Mouse (Mus musculus): Measurements from ENCODE around the gene Ppih. TPM values are rescaled to one million over a fixed set of nuclear protein-coding genes. Genes with fewer than 3 reads are reported as not detected.
"Not testable (repeated sequence)": the region's sequence is repeated elsewhere in the genome, so short reads cannot be mapped to it uniquely, and the experiment has no call there.

Ppih gene
- total and polyA plus RNA-seq, 2 experiments from 2014 or later: 41.7 to 60.0 TPM

- DNase-seq (peak; percentile 79), ATAC-seq (peak; percentile 23)
- Histone ChIP-seq H3K27ac (ENCODE audit: low read depth, low read length) (peak overlapping the region; percentile 95), H3K4me2 (ENCODE audit: low read depth) (peak overlapping the region; percentile 66), H3K4me3 (ENCODE audit: low read depth, low read length) (peak overlapping the region; percentile 90), H3K9me3 (ENCODE audit: low read length) (no peaks in the 10 kb centered on the region), H3K36me3 (ENCODE audit: insufficient read depth) (no peaks in the 10 kb centered on the region; the same call in 1 of the 2 replicates), H3K4me1 (ENCODE audit: insufficient read depth) (peaks cover 20% of the 10 kb centered on the region; the same call in 1 of the 2 replicates), H3K27me3 (ENCODE audit: insufficient read depth, low read length) (no peaks in the 10 kb centered on the region), H3K9ac (peak overlapping the region; percentile 83)
- 1% methylated on average over 24 of the region's 24 CpGs for WGBS
- no peak for TF ChIP-seq CTCF (IDR thresholded peaks at IDR 0.05; ENCODE audit: low read depth)
Observed at GRCm38 (mm10) chr4:119292771-119293573, 27.4 kb downstream of the Ppih start.

- no peaks in the 10 kb centered on the region; the same call in 1 of the 2 replicates for H3K36me3 ChIP-seq (ENCODE audit: insufficient read depth)
- H3K27ac ChIP-seq (ENCODE audit: low read depth, low read length): no peak overlapping the region
- no peaks in the 10 kb centered on the region for H3K9me3 ChIP-seq (ENCODE audit: low read length)
- peaks cover 20% of the 10 kb centered on the region; the same call in 1 of the 2 replicates for H3K4me1 ChIP-seq (ENCODE audit: insufficient read depth)
- ATAC-seq (no peak), DNase-seq (no peak)
- no peaks in the 10 kb centered on the region for H3K27me3 ChIP-seq (ENCODE audit: insufficient read depth, low read length)
- WGBS: 42% methylated on average over 1 of the region's 1 CpGs
- H3K4me2 ChIP-seq (ENCODE audit: low read depth): peak overlapping the region; percentile 66
- H3K4me3 ChIP-seq (ENCODE audit: low read depth, low read length): peak overlapping the region; percentile 90
- peak overlapping the region; percentile 83; the same call in 1 of the 2 replicates for H3K9ac ChIP-seq
- no peak for TF ChIP-seq CTCF (IDR thresholded peaks at IDR 0.05; ENCODE audit: low read depth)
Observed at GRCm38 (mm10) chr4:119291921-119292320, 28.4 kb downstream of the Ppih start.

- H3K9me3 ChIP-seq (ENCODE audit: low read length): no peaks in the 10 kb centered on the region
- no peak for TF ChIP-seq CTCF (IDR thresholded peaks at IDR 0.05; ENCODE audit: low read depth)
- ATAC-seq (no peak), DNase-seq (no peak)
- 79% methylated on average over 2 of the region's 2 CpGs for WGBS
- H3K9ac ChIP-seq: no peak overlapping the region
- no peak overlapping the region for H3K4me3 ChIP-seq (ENCODE audit: low read depth, low read length)
- H3K4me1 ChIP-seq (ENCODE audit: insufficient read depth): 0 out of 2 replicates have a peak, but pooled peaks cover 3% of the 10 kb centered on the region
- H3K27me3 ChIP-seq (ENCODE audit: insufficient read depth, low read length): no peaks in the 10 kb centered on the region
- no peak overlapping the region for H3K4me2 ChIP-seq (ENCODE audit: low read depth)
- H3K27ac ChIP-seq (ENCODE audit: low read depth, low read length): no peak overlapping the region
- peaks cover 29% of the 10 kb centered on the region for H3K36me3 ChIP-seq (ENCODE audit: insufficient read depth)
Observed at GRCm38 (mm10) chr4:119285336-119285735, 35.0 kb downstream of the Ppih start.

- ATAC-seq (no peak), DNase-seq (no peak)
- TF ChIP-seq CTCF (IDR thresholded peaks at IDR 0.05; ENCODE audit: low read depth): no peak
- Histone ChIP-seq H3K4me2 (ENCODE audit: low read depth) (no peak overlapping the region), H3K36me3 (ENCODE audit: insufficient read depth) (peaks cover 34% of the 10 kb centered on the region), H3K27ac (ENCODE audit: low read depth, low read length) (no peak overlapping the region), H3K9ac (no peak overlapping the region), H3K9me3 (ENCODE audit: low read length) (no peaks in the 10 kb centered on the region), H3K4me1 (ENCODE audit: insufficient read depth) (no peaks in the 10 kb centered on the region), H3K4me3 (ENCODE audit: low read depth, low read length) (no peak overlapping the region), H3K27me3 (ENCODE audit: insufficient read depth, low read length) (no peaks in the 10 kb centered on the region)
- 87% methylated on average over 1 of the region's 1 CpGs for WGBS
Observed at GRCm38 (mm10) chr4:119284861-119285260, 35.5 kb downstream of the Ppih start.

GRCm38 (mm10) chr4:119278784-119279183, 41.6 kb downstream of the Ppih start:
- H3K4me1 ChIP-seq (ENCODE audit: insufficient read depth): not testable (repeated sequence)
- WGBS: 88% methylated on average over 15 of the region's 15 CpGs

GRCm38 (mm10) chr4:119275726-119276125, 44.6 kb downstream of the Ppih start:
- TF ChIP-seq CTCF (IDR thresholded peaks at IDR 0.05; ENCODE audit: low read depth): no peak
- Histone ChIP-seq H3K27ac (ENCODE audit: low read depth, low read length) (no peak overlapping the region), H3K36me3 (ENCODE audit: insufficient read depth) (peaks cover 80% of the 10 kb centered on the region), H3K9ac (no peak overlapping the region), H3K9me3 (ENCODE audit: low read length) (no peaks in the 10 kb centered on the region), H3K27me3 (ENCODE audit: insufficient read depth, low read length) (no peaks in the 10 kb centered on the region), H3K4me3 (ENCODE audit: low read depth, low read length) (no peak overlapping the region), H3K4me2 (ENCODE audit: low read depth) (no peak overlapping the region), H3K4me1 (ENCODE audit: insufficient read depth) (no peaks in the 10 kb centered on the region)
- WGBS: 76% methylated on average over 2 of the region's 2 CpGs
- ATAC-seq (no peak), DNase-seq (no peak)

More at GRCm38 (mm10) chr4:119278784-119279183, 41.6 kb downstream of the Ppih start:
- H3K27me3 ChIP-seq (ENCODE audit: insufficient read depth, low read length); ATAC-seq; DNase-seq; H3K9me3 ChIP-seq (ENCODE audit: low read length); H3K9ac ChIP-seq; H3K4me2 ChIP-seq (ENCODE audit: low read depth); H3K27ac ChIP-seq (ENCODE audit: low read depth, low read length); H3K4me3 ChIP-seq (ENCODE audit: low read depth, low read length): not testable (repeated sequence)
- H3K36me3 ChIP-seq (ENCODE audit: insufficient read depth): peaks cover 78% of the 10 kb centered on the region

GRCm38 (mm10) chr4:119275226-119275625, 45.1 kb downstream of the Ppih start:
- H3K4me1 ChIP-seq (ENCODE audit: insufficient read depth): no peaks in the 10 kb centered on the region
- no peak overlapping the region for H3K4me2 ChIP-seq (ENCODE audit: low read depth)
- no peak overlapping the region for H3K4me3 ChIP-seq (ENCODE audit: low read depth, low read length)
- 77% methylated on average over 2 of the region's 2 CpGs for WGBS
- H3K27me3 ChIP-seq (ENCODE audit: insufficient read depth, low read length): no peaks in the 10 kb centered on the region
- TF ChIP-seq CTCF (IDR thresholded peaks at IDR 0.05; ENCODE audit: low read depth): no peak
- peaks cover 80% of the 10 kb centered on the region for H3K36me3 ChIP-seq (ENCODE audit: insufficient read depth)
- ATAC-seq: no peak
- H3K9ac ChIP-seq: no peak overlapping the region
- H3K27ac ChIP-seq (ENCODE audit: low read depth, low read length): no peak overlapping the region
- DNase-seq: no peak
- H3K9me3 ChIP-seq (ENCODE audit: low read length): no peaks in the 10 kb centered on the region
